Mouse (Mus musculus) ES-Bruce4 (cell line): ENCODE measurements around the gene Dgkb.

Experiments used
- EP300 ChIP-seq: IDR thresholded peaks from 2 replicates; pipeline ENCODE4 v1.6.1; 2011; ENCODE audit warnings: low read depth, low read length; ENCODE audit not compliant: insufficient read depth
- POLR2A ChIP-seq: IDR thresholded peaks from one replicate; pipeline ENCODE4 v1.8.1; 2011; ENCODE audit warnings: low read length; ENCODE audit not compliant: insufficient read depth

DNA sequence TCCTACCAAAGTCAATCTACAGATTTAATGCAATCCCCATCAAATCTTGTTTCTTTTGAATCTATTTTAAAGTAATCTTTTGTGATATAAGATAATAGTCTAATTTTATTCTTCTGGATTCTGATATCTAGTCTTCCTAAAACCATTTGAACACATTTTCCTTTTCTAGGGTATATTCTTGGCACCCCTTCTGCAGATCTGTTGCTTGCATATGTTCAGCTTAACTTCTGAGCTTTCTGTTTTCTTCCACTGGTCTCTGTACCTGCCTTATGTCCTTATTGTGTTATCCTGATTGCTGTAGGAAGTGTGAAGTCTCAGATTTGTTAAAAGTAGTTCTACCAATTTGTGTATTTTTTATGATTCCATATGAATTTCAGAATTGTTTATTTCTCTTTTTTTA lies 451.3 kb downstream of the Dgkb start:
- no peak for TF ChIP-seq POLR2A
- TF ChIP-seq EP300, result no peak
